9 mouse cellular contexts compared by ENCODE assay signal in the genomic region with DNA sequence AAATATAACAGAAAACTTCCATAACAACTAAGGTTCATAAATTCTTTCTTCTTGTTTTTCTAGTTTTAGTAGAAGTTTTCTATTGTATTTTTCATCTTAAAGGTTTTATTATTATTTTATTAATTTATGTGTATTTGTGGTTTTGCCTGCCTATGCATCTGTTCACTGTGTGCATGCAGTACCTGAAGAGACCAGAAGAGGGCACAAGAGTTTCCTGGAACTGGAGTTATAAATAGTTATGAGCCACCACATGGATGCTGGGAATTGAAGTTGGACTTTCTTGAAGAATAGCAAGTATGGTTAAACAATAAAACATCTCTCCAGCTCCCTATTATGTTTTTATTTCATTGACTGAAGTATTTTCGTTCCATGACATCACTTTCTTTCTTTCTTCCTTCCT.
A peak's percentile ranks its signal among the peaks of the same experiment; 100 is the strongest.
DNase-seq lines count a peak whose midpoint lies in the region; ATAC-seq lines count a peak whose summit lies in the region.
"Had no signal": no experiment of that assay in that cellular context is flagged by ENCODE, and none has a peak within 500 bp of the region (broad histone marks: within the 10 kb centered on the region; RNA-seq: fewer than 3 reads in every experiment).

No protein-coding gene starts in this region.

- H3K36me3 ChIP-seq in forebrain, embryonic 11.5 days (ENCODE audit: control insufficient read depth, insufficient read depth, low read length), result no peaks in the 10 kb centered on the region
- no peaks in the 10 kb centered on the region for H3K36me3 ChIP-seq in forebrain, embryonic 13.5 days (ENCODE audit: poor library complexity, severe bottlenecking)
- no peaks in the 10 kb centered on the region for H3K36me3 ChIP-seq in midbrain, embryonic 11.5 days (ENCODE audit: control insufficient read depth, insufficient read depth, low read length)
- no peaks in the 10 kb centered on the region for H3K36me3 ChIP-seq in midbrain, embryonic 15.5 days (replicated peaks)

- no peaks in the 10 kb centered on the region for H3K9me3 ChIP-seq in forebrain, embryonic 11.5 days (ENCODE audit: control insufficient read depth, low read length)
- no peaks in the 10 kb centered on the region for H3K9me3 ChIP-seq in forebrain, embryonic 13.5 days (replicated peaks)
- H3K9me3 ChIP-seq in midbrain, embryonic 11.5 days (ENCODE audit: control insufficient read depth, low read length), result no peaks in the 10 kb centered on the region
- no peaks in the 10 kb centered on the region for H3K9me3 ChIP-seq in midbrain, embryonic 15.5 days

- H3K9ac ChIP-seq in forebrain, embryonic 11.5 days (ENCODE audit: low read length), result no peak overlapping the region
- no peak overlapping the region for H3K9ac ChIP-seq in forebrain, embryonic 13.5 days
- no peak overlapping the region for H3K9ac ChIP-seq in midbrain, embryonic 11.5 days (ENCODE audit: low read length)
- H3K9ac ChIP-seq in midbrain, embryonic 15.5 days, result no peak overlapping the region

- H3K4me2 ChIP-seq in forebrain, embryonic 11.5 days (ENCODE audit: low read depth, low read length, severe bottlenecking), result no peak overlapping the region
- H3K4me2 ChIP-seq in forebrain, embryonic 13.5 days, result no peak overlapping the region
- H3K4me2 ChIP-seq in midbrain, embryonic 11.5 days, result no peak overlapping the region
- no peak overlapping the region for H3K4me2 ChIP-seq in midbrain, embryonic 15.5 days

- ATAC-seq in forebrain, embryonic 11.5 days (replicated peaks; ENCODE audit: low FRiP score), result no peak
- no peak for ATAC-seq in forebrain, embryonic 13.5 days
- no peak for ATAC-seq in midbrain, embryonic 11.5 days (ENCODE audit: low FRiP score)
- ATAC-seq in midbrain, embryonic 15.5 days (replicated peaks), result no peak
- 0 out of 2 replicates have a peak, but pooled peaks have one; percentile 68 for ATAC-seq in megakaryocyte-erythroid progenitor cell, adult 5-6 weeks (replicated peaks; ENCODE audit: low FRiP score, low TSS enrichment, poor library complexity, severe bottlenecking)

- no peak overlapping the region for H3K4me3 ChIP-seq in forebrain, embryonic 11.5 days (ENCODE audit: low read depth, low read length)
- H3K4me3 ChIP-seq in forebrain, embryonic 13.5 days, result no peak overlapping the region
- no peak overlapping the region for H3K4me3 ChIP-seq in midbrain, embryonic 11.5 days (ENCODE audit: low read depth, low read length)
- H3K4me3 ChIP-seq in midbrain, embryonic 15.5 days, result no peak overlapping the region

- 91% methylated on average over 1 of the region's 1 CpGs for WGBS in forebrain, embryonic 11.5 days
- WGBS in forebrain, embryonic 13.5 days, result 87% methylated on average over 1 of the region's 1 CpGs
- WGBS in midbrain, embryonic 11.5 days, result 87% methylated on average over 1 of the region's 1 CpGs
- 92% methylated on average over 1 of the region's 1 CpGs for WGBS in midbrain, embryonic 15.5 days

- H3K4me1 ChIP-seq in forebrain, embryonic 11.5 days (replicated peaks; ENCODE audit: control insufficient read depth, insufficient read depth, low read length), result no peaks in the 10 kb centered on the region
- no peaks in the 10 kb centered on the region for H3K4me1 ChIP-seq in forebrain, embryonic 13.5 days
- no peaks in the 10 kb centered on the region for H3K4me1 ChIP-seq in midbrain, embryonic 11.5 days (ENCODE audit: control insufficient read depth, insufficient read depth, low read length)
- no peaks in the 10 kb centered on the region for H3K4me1 ChIP-seq in midbrain, embryonic 15.5 days

- no peaks in the 10 kb centered on the region for H3K27me3 ChIP-seq in forebrain, embryonic 11.5 days (ENCODE audit: control insufficient read depth, insufficient read depth, low read length)
- H3K27me3 ChIP-seq in forebrain, embryonic 13.5 days, result no peaks in the 10 kb centered on the region
- no peaks in the 10 kb centered on the region for H3K27me3 ChIP-seq in midbrain, embryonic 11.5 days (ENCODE audit: control insufficient read depth, insufficient read depth, low read length)
- no peaks in the 10 kb centered on the region for H3K27me3 ChIP-seq in midbrain, embryonic 15.5 days (replicated peaks)

- no peak overlapping the region for H3K27ac ChIP-seq in forebrain, embryonic 11.5 days (ENCODE audit: low read depth, low read length)
- no peak overlapping the region for H3K27ac ChIP-seq in forebrain, embryonic 13.5 days
- no peak overlapping the region for H3K27ac ChIP-seq in midbrain, embryonic 11.5 days (ENCODE audit: low read depth, low read length)
- H3K27ac ChIP-seq in midbrain, embryonic 15.5 days, result no peak overlapping the region
- H3K27ac ChIP-seq: macrophage had no signal

- peak; percentile 65 for DNase-seq in forebrain, embryonic 11.5 days (ENCODE audit: low spot score)
- peak; percentile 91 for DNase-seq in midbrain, embryonic 11.5 days (ENCODE audit: low spot score, missing footprints)
- peak; percentile 18 to 39 for DNase-seq in cerebellum, postnatal 36 days
- DNase-seq in frontal cortex, postnatal 14 days (ENCODE audit: low spot score in 2 of 2), result no peak
- no peak for DNase-seq in right cerebral cortex, postnatal 14 days

Comparison
In these comparisons a context has a peak if more than half of its experiments do, and no peak if none do; other contexts are left out.
1. DNase-seq: peak in forebrain, embryonic 11.5 days (single experiment), midbrain, embryonic 11.5 days (single experiment) and cerebellum, postnatal 36 days (2 of 2); none in frontal cortex, postnatal 14 days (0 of 2) and right cerebral cortex, postnatal 14 days (single experiment).